Comparison of ENCODE assay signal across 11 mouse cellular contexts in genomic region chr8:125431321-125431720, GRCm38 (mm10).
A peak's percentile ranks its signal among the peaks of the same experiment; 100 is the strongest.
DNase-seq lines count a peak whose midpoint lies in the region; ATAC-seq lines count a peak whose summit lies in the region.
"Had no signal": no experiment of that assay in that cellular context is flagged by ENCODE, and none has a peak within 500 bp of the region (broad histone marks: within the 10 kb centered on the region; RNA-seq: fewer than 3 reads in every experiment).

No protein-coding gene starts in this region.

- H3K4me2 ChIP-seq in limb, embryonic 13.5 days (replicated peaks), result no peak overlapping the region
- no peak overlapping the region for H3K4me2 ChIP-seq in liver, embryonic 15.5 days
- no peak overlapping the region for H3K4me2 ChIP-seq in hindbrain, embryonic 14.5 days (replicated peaks)

- no peak for DNase-seq in limb, embryonic 10.5 days (ENCODE audit: low spot score)
- DNase-seq in NIH3T3 (ENCODE audit: low read depth), result peak; percentile 68
- DNase-seq in gastrocnemius, postnatal 10 days, result peak; percentile 60
- no peak for DNase-seq in thymus, postnatal 4 days
- DNase-seq in thymus, postnatal 10 days (ENCODE audit: low spot score in 2 of 2), result no peak
- no peak for DNase-seq in hindbrain, embryonic 14.5 days (ENCODE audit: low spot score)
- DNase-seq: cerebellum, postnatal 36 days; layer of hippocampus, postnatal 36 days had no signal

- H3K27ac ChIP-seq in limb, embryonic 13.5 days, result no peak overlapping the region
- no peak overlapping the region for H3K27ac ChIP-seq in limb, embryonic 10.5 days
- no peak overlapping the region for H3K27ac ChIP-seq in liver, embryonic 15.5 days (replicated peaks)
- no peak overlapping the region for H3K27ac ChIP-seq in hindbrain, embryonic 14.5 days

- H3K4me1 ChIP-seq in limb, embryonic 13.5 days, result peaks cover 33% of the 10 kb centered on the region
- H3K4me1 ChIP-seq in limb, embryonic 10.5 days, result peaks cover 37% of the 10 kb centered on the region
- H3K4me1 ChIP-seq in liver, embryonic 15.5 days (replicated peaks), result no peaks in the 10 kb centered on the region
- peaks cover 12% of the 10 kb centered on the region; the same call in 1 of the 2 replicates for H3K4me1 ChIP-seq in hindbrain, embryonic 14.5 days (replicated peaks; ENCODE audit: control insufficient read depth, insufficient read depth, low read length)

- peaks cover 9% of the 10 kb centered on the region; the same call in 1 of the 2 replicates for H3K27me3 ChIP-seq in limb, embryonic 13.5 days
- no peaks in the 10 kb centered on the region; the same call in 1 of the 2 replicates for H3K27me3 ChIP-seq in limb, embryonic 10.5 days (ENCODE audit: low read depth, poor library complexity, severe bottlenecking)
- H3K27me3 ChIP-seq in liver, embryonic 15.5 days, result no peaks in the 10 kb centered on the region
- H3K27me3 ChIP-seq in hindbrain, embryonic 14.5 days (ENCODE audit: control insufficient read depth, insufficient read depth, low read length), result no peaks in the 10 kb centered on the region

- 0 out of 2 replicates have a peak, but pooled peaks have one; percentile 22 for ATAC-seq in limb, embryonic 13.5 days (ENCODE audit: low FRiP score, low read depth)
- peak; percentile 78 for ATAC-seq in liver, embryonic 15.5 days (ENCODE audit: insufficient read depth)
- ATAC-seq in hindbrain, embryonic 14.5 days (ENCODE audit: low FRiP score), result no peak
- ATAC-seq: hindbrain, embryonic 16.5 days had no signal

- H3K36me3 ChIP-seq in limb, embryonic 13.5 days, result peaks cover 43% of the 10 kb centered on the region
- H3K36me3 ChIP-seq in limb, embryonic 10.5 days, result peaks cover 21% of the 10 kb centered on the region
- H3K36me3 ChIP-seq in liver, embryonic 15.5 days (replicated peaks), result no peaks in the 10 kb centered on the region
- H3K36me3 ChIP-seq in hindbrain, embryonic 14.5 days (replicated peaks; ENCODE audit: control insufficient read depth, insufficient read depth), result peaks cover 31% of the 10 kb centered on the region

- H3K4me3 ChIP-seq in limb, embryonic 13.5 days, result no peak overlapping the region
- no peak overlapping the region for H3K4me3 ChIP-seq in limb, embryonic 10.5 days
- no peak overlapping the region for H3K4me3 ChIP-seq in liver, embryonic 15.5 days (replicated peaks)
- no peak overlapping the region for H3K4me3 ChIP-seq in hindbrain, embryonic 14.5 days (replicated peaks; ENCODE audit: low read length)

- no peaks in the 10 kb centered on the region for H3K9me3 ChIP-seq in limb, embryonic 13.5 days
- H3K9me3 ChIP-seq in limb, embryonic 10.5 days (replicated peaks), result no peaks in the 10 kb centered on the region
- H3K9me3 ChIP-seq in liver, embryonic 15.5 days (replicated peaks), result no peaks in the 10 kb centered on the region
- H3K9me3 ChIP-seq in hindbrain, embryonic 14.5 days (ENCODE audit: control insufficient read depth, low read length), result no peaks in the 10 kb centered on the region

- no peak overlapping the region for H3K9ac ChIP-seq in limb, embryonic 13.5 days
- no peak overlapping the region for H3K9ac ChIP-seq in liver, embryonic 15.5 days
- no peak overlapping the region for H3K9ac ChIP-seq in hindbrain, embryonic 14.5 days

- WGBS in limb, embryonic 13.5 days, result 61% methylated on average over 3 of the region's 3 CpGs
- 50% methylated on average over 3 of the region's 3 CpGs for WGBS in limb, embryonic 10.5 days
- WGBS in liver, embryonic 15.5 days (ENCODE audit: insufficient replicate concordance), result 72% methylated on average over 3 of the region's 3 CpGs
- 71% methylated on average over 3 of the region's 3 CpGs for WGBS in hindbrain, embryonic 14.5 days

Comparison
In these comparisons a context has a peak if more than half of its experiments do, and no peak if none do; other contexts are left out.
1. DNase-seq: peak in NIH3T3 (single experiment) and gastrocnemius, postnatal 10 days (single experiment); none in limb, embryonic 10.5 days (single experiment), thymus, postnatal 4 days (single experiment), thymus, postnatal 10 days (0 of 2) and hindbrain, embryonic 14.5 days (single experiment).